Mouse (Mus musculus) liver, embryonic 14.5 days (tissue): ENCODE measurements around the gene Lexm.

ENCODE experiments used
- CTCF ChIP-seq: IDR thresholded peaks from 2 replicates; pipeline ENCODE4 v1.5.1; 2016; ENCODE audit warnings: antibody characterized with exemption, low read depth, control low read depth
- EP300 ChIP-seq: IDR thresholded peaks from 2 replicates; pipeline ENCODE4 v1.6.1; 2016; ENCODE audit warnings: antibody characterized with exemption, low read depth

DNA sequence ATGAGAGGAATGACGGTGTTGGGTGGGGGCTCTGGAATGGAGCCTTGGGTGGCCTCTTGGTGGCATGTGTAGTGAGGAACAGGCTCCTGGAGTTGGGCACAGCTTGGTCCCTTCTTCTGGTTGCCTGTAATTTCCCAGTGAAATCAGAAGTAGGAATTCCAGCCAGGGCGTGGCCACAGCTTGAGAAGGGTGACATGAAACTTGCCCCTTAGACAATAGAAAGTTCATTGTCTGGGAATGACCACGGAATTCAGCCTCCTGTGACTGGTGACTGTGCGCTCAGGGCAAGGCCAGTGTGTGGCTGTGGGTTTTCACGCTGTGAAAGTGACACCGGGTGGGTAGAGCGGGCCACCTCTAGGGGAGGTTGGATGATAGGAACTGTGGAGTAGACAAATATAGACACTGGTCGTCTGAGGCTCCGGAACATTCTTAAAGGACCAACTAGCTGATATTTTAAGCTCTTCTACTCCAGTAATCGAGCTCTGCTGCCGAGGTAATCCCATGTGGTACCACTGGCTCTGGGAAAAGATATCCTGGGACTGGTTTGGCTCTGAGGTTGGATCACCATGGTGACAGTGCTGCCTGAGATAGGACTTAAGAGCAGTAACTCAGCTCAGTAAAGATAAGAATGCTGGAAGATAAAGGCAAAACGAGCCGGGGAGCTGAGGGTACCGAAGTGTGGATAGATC is 35.7 kb downstream of the Lexm start:
- no peak for TF ChIP-seq CTCF
- TF ChIP-seq EP300, result no peak
